Mouse (Mus musculus): ENCODE measurements around the gene Olfr417. TPM values are rescaled to one million over a fixed set of nuclear protein-coding genes. Genes with fewer than 3 reads are reported as not detected.
"Not testable (repeated sequence)": the region's sequence is repeated elsewhere in the genome, so short reads cannot be mapped to it uniquely, and the experiment has no call there.

The Olfr417 gene
- polyA plus RNA-seq (2015; fragmentation: Nextera tagmentation; extraction: Ambion mirVana): not detected in 2 replicates

GRCm38 (mm10) chr1:174364882-174365451, at the start of gene Olfr417:
Gene Olfr417, plus strand, starts transcription at chr1:174365122.
- no peak for DNase-seq (ENCODE audit: low spot score)

- DNase-seq (ENCODE audit: low spot score): no peak
Measured at GRCm38 (mm10) chr1:174317308-174317707, 47.6 kb upstream of the Olfr417 start.

- no peak for DNase-seq (ENCODE audit: low spot score)
Measured at GRCm38 (mm10) chr1:174330218-174330617, 34.7 kb upstream of the Olfr417 start, which contains the start of gene Mptx1. Gene Mptx1, plus strand, starts transcription at chr1:174330518.

GRCm38 (mm10) chr1:174353636-174354035, 11.3 kb upstream of the Olfr417 start:
- DNase-seq (ENCODE audit: low spot score): not testable (repeated sequence)

GRCm38 (mm10) chr1:174354640-174355039, 10.3 kb upstream of the Olfr417 start:
- DNase-seq (ENCODE audit: low spot score): no peak

GRCm38 (mm10) chr1:174373799-174374198, 8.9 kb downstream of the Olfr417 start:
- DNase-seq (ENCODE audit: low spot score): no peak

- DNase-seq (ENCODE audit: low spot score): no peak
Measured at GRCm38 (mm10) chr1:174390746-174391145, 25.8 kb downstream of the Olfr417 start, which contains the start of gene Olfr248. Gene Olfr248, plus strand, starts transcription at chr1:174391046.

GRCm38 (mm10) chr1:174422959-174423358, 58.0 kb downstream of the Olfr417 start:
- DNase-seq (ENCODE audit: low spot score): no peak

- DNase-seq (ENCODE audit: low spot score): no peak
Measured at GRCm38 (mm10) chr1:174423764-174424163, 58.8 kb downstream of the Olfr417 start, which contains the start of gene Olfr414. Gene Olfr414, plus strand, starts transcription at chr1:174424064.

Other genes starting within 250 kb of the Olfr417 start
- gene Olfr231, start 244.0 kb upstream of the Olfr417 start, polyA plus RNA-seq (2015; fragmentation: Nextera tagmentation; extraction: Ambion mirVana): not detected in 2 replicates
- not detected in 2 replicates for gene Olfr424, start 233.6 kb upstream of the Olfr417 start, polyA plus RNA-seq (2015; fragmentation: Nextera tagmentation; extraction: Ambion mirVana)
- not detected in 2 replicates for gene Olfr420, start 209.5 kb upstream of the Olfr417 start, polyA plus RNA-seq (2015; fragmentation: Nextera tagmentation; extraction: Ambion mirVana)
- 0.05 and 0.07 TPM in 2 replicates for gene Spta1, start 192.3 kb upstream of the Olfr417 start, polyA plus RNA-seq (2015; fragmentation: Nextera tagmentation; extraction: Ambion mirVana)
- not detected in 2 replicates for gene Olfr419, start 113.1 kb upstream of the Olfr417 start, polyA plus RNA-seq (2015; fragmentation: Nextera tagmentation; extraction: Ambion mirVana)
- gene Mptx1, start 34.6 kb upstream of the Olfr417 start, polyA plus RNA-seq (2015; fragmentation: Nextera tagmentation; extraction: Ambion mirVana): 0.18 TPM in 1 of 2 replicates, not detected in the other
- not detected in 2 replicates for gene Olfr248, start 25.9 kb downstream of the Olfr417 start, polyA plus RNA-seq (2015; fragmentation: Nextera tagmentation; extraction: Ambion mirVana)
- gene Olfr414, start 58.9 kb downstream of the Olfr417 start, polyA plus RNA-seq (2015; fragmentation: Nextera tagmentation; extraction: Ambion mirVana): not detected in 2 replicates
- not detected in 2 replicates for gene Olfr220, start 77.0 kb downstream of the Olfr417 start, polyA plus RNA-seq (2015; fragmentation: Nextera tagmentation; extraction: Ambion mirVana)
- 0.08 and 0.25 TPM in 2 replicates for gene Fmn2, start 136.7 kb downstream of the Olfr417 start, polyA plus RNA-seq (2015; fragmentation: Nextera tagmentation; extraction: Ambion mirVana)

Measured in thymus, postnatal 0 days (tissue).